Mouse (Mus musculus) heart, postnatal 0 days (tissue): ENCODE measurements at regions not wholly inside any gene's neighbourhood (a gene's known extent, or its start where the extent isn't known, plus 50 kb on each side); places are given as distances from the start of the nearest gene placed in this dataset.

Source experiments
- CTCF ChIP-seq: IDR thresholded peaks from 2 replicates; pipeline ENCODE4 v1.5.1; 2016; ENCODE audit warnings: antibody characterized with exemption, control low read depth, low read depth
- EP300 ChIP-seq: IDR thresholded peaks from 2 replicates; pipeline ENCODE4 v1.6.1; 2016; ENCODE audit warnings: antibody characterized with exemption, low read depth

- TF ChIP-seq EP300: no peak
- no peak for TF ChIP-seq CTCF
Measured at GRCm38 (mm10) chr6:97707401-97707800, 90.1 kb upstream of the Frmd4b start.
